Mouse (Mus musculus) heart, embryonic 12.5 days (tissue): Measurements from ENCODE around the gene Dnajb7. TPM values are rescaled to one million over a fixed set of nuclear protein-coding genes. Genes with fewer than 3 reads are reported as not detected.

Experiments used
- ATAC-seq: fragments of 200-750 bp; cut with Nextera tagmentation; 2 replicates; pipeline ENCODE4 v1.8.0; 2017; ENCODE audit warnings: moderate TSS enrichment, moderate library complexity; ENCODE audit not compliant: insufficient number of reproducible peaks, low FRiP score
- H3K27ac ChIP-seq: fragments of 300-500 bp; sonication (generic); 2 replicates; pipeline ENCODE4 v1.5.1; 2016; ENCODE audit warnings: mild to moderate bottlenecking, moderate library complexity; ENCODE audit not compliant: poor library complexity, severe bottlenecking
- H3K27me3 ChIP-seq: fragments of 300-500 bp; sonication (generic); replicated peaks from 2 replicates; pipeline ENCODE4 v1.6.1; 2016; ENCODE audit warnings: mild to moderate bottlenecking, moderate library complexity
- H3K36me3 ChIP-seq: fragments of 300-500 bp; sonication (generic); 2 replicates; pipeline ENCODE4 v1.6.1; 2016; ENCODE audit warnings: mild to moderate bottlenecking, moderate library complexity
- H3K4me1 ChIP-seq: fragments of 300-500 bp; sonication (generic); replicated peaks from 2 replicates; pipeline ENCODE4 v1.6.1; 2016; ENCODE audit warnings: mild to moderate bottlenecking
- H3K4me2 ChIP-seq: fragments of 300-500 bp; sonication (generic); 2 replicates; pipeline ENCODE4 v1.6.1; 2016; ENCODE audit warnings: mild to moderate bottlenecking, moderate library complexity
- H3K4me3 ChIP-seq: fragments of 300-500 bp; sonication (generic); 2 replicates; pipeline ENCODE4 v1.5.1; 2016; ENCODE audit warnings: mild to moderate bottlenecking
- H3K9ac ChIP-seq: fragments of 300-500 bp; sonication (generic); 2 replicates; pipeline ENCODE4 v1.6.1; 2016; ENCODE audit warnings: mild to moderate bottlenecking, moderate library complexity
- H3K9me3 ChIP-seq: fragments of 300-500 bp; sonication (generic); replicated peaks from 2 replicates; pipeline ENCODE4 v1.6.1; 2016; ENCODE audit warnings: mild to moderate bottlenecking, moderate library complexity
- WGBS: fragments of 180-500 bp; shearing (Covaris S2); methylation state at CpG from one replicate; pipeline ENCODE4 v1.1.7; 2016; 5-methylcytosine and 5-hydroxymethylcytosine counted together
- polyA plus RNA-seq: library from polyadenylated mRNA; unstranded; fragments of >200 nt; fragmentation: Nextera tagmentation; extraction: Ambion mirVana; gene quantifications from 2 replicates; pipeline ENCODE4 v1.2.1, GENCODE M21; 2016

Dnajb7 gene
- polyA plus RNA-seq, 1 experiment from 2014 or later, result 1.1 TPM

DNA sequence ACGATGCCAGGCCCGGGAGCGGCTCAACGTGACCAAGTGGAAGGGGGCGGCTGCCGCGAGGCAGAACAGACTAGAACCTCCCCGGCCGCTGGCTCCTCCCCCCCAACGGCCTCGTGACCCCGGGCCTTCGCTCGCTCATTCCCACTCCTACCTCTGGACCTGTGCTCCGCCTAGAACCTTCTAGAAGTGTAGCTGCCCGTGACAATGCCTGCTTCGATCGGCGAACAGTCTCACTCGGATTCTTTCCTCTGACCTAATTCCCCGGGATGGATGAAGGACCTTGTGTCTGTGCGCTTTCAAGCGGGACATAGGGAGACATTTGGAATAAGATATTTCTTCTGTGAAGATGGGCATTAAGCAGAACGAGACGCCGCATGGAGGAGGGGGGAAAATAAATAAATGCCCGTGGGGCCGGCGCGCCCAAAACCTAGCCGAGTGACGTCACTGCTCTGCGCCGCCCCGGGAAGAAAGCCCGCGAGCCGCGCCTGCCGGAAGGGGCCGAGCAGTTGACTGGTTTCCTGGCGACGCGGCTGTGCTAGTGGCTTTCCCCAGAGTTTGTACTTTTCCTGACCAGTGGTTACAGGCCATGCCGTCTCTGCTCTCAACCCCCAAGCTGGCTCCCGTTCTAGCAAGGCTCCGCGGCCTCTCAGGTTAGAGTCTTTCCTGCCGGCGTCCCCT, 8.3 kb downstream of the Dnajb7 start, which contains the start of the genes St13 and Xpnpep3:
TSS of gene St13 (minus strand) at position 440 of the 678 bp plus-strand sequence.
TSS of gene Xpnpep3 (plus strand) at position 501 of the 678 bp plus-strand sequence.
- Histone ChIP-seq H3K4me1 (peaks cover 15% of the 10 kb centered on the region; the same call in 1 of the 2 replicates), H3K27me3 (no peaks in the 10 kb centered on the region), H3K9ac (peak within 1 kb of the TSS; percentile 93), H3K36me3 (peaks cover 11% of the 10 kb centered on the region), H3K27ac (peak within 1 kb of the TSS; percentile 91), H3K4me3 (peak within 1 kb of the TSS; percentile 67), H3K9me3 (no peaks in the 10 kb centered on the region), H3K4me2 (peak within 1 kb of the TSS; percentile 91)
- peak; percentile 100 for ATAC-seq
- WGBS, result under 1% methylated on average over 50 of the region's 50 CpGs

DNA sequence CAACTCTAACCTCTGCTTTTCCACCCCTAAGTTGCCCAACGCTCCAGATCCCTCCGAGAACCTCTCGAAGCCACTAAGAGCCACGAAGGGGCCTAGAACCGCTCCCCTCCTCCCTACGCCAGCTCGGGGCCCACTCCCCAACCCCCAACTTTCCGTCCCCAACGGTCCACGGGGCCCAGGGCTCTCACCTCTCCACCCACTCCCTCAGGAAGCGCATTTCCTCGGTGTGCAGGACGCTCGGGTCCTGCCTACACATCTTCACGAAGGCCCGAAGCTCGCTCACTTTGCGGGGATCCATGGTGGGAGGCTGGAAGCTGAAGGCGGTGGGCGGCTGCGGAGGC, 8.8 kb downstream of the Dnajb7 start:
- peaks cover 11% of the 10 kb centered on the region for H3K36me3 ChIP-seq

DNA sequence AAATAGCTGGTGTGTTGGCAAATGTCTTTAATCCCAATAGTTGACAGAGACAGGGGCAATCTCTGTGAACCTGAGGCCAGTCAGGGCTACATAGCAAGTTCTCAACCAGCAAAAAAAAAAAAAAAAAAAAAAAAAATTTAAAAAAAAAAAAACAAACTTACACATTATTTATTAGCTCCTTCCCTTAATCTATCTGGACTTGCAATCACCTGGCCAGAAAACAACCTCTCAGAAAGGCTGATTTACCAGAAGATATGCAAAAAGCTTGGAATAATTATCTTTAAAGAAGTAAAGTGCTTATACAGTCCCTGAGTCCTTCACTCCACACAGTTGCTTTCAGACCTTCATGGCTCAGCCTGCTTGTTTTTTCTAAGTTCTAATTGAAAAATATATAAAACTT, 9.9 kb downstream of the Dnajb7 start:
- Histone ChIP-seq H3K36me3 (peaks cover 11% of the 10 kb centered on the region), H3K27ac (no peak overlapping the region), H3K9ac (no peak overlapping the region), H3K4me1 (peaks cover 15% of the 10 kb centered on the region; the same call in 1 of the 2 replicates), H3K27me3 (no peaks in the 10 kb centered on the region), H3K9me3 (no peaks in the 10 kb centered on the region), H3K4me2 (peak overlapping the region; percentile 91), H3K4me3 (peak overlapping the region; percentile 67)
- no peak for ATAC-seq

More for the DNA sequence above, 8.8 kb downstream of the Dnajb7 start:
- Histone ChIP-seq H3K4me2 (peak overlapping the region; percentile 91), H3K4me1 (peaks cover 15% of the 10 kb centered on the region; the same call in 1 of the 2 replicates), H3K27ac (peak overlapping the region; percentile 91), H3K27me3 (no peaks in the 10 kb centered on the region), H3K4me3 (peak overlapping the region; percentile 67), H3K9me3 (no peaks in the 10 kb centered on the region), H3K9ac (peak overlapping the region; percentile 82)
- 0% methylated on average over 21 of the region's 21 CpGs for WGBS
- ATAC-seq, result no peak; the same call in 1 of the 2 replicates

GRCm38 (mm10) chr15:81394211-81394915, 13.7 kb downstream of the Dnajb7 start:
- no peaks in the 10 kb centered on the region for H3K27me3 ChIP-seq
- peaks cover 5% of the 10 kb centered on the region; the same call in 1 of the 2 replicates for H3K4me1 ChIP-seq
- H3K9me3 ChIP-seq, result no peaks in the 10 kb centered on the region
- H3K36me3 ChIP-seq, result peaks cover 28% of the 10 kb centered on the region
- H3K4me2 ChIP-seq, result no peak overlapping the region
- H3K9ac ChIP-seq, result no peak overlapping the region
- no peak overlapping the region for H3K27ac ChIP-seq
- no peak for ATAC-seq
- no peak overlapping the region for H3K4me3 ChIP-seq
- WGBS, result 88% methylated on average over 8 of the region's 8 CpGs

DNA sequence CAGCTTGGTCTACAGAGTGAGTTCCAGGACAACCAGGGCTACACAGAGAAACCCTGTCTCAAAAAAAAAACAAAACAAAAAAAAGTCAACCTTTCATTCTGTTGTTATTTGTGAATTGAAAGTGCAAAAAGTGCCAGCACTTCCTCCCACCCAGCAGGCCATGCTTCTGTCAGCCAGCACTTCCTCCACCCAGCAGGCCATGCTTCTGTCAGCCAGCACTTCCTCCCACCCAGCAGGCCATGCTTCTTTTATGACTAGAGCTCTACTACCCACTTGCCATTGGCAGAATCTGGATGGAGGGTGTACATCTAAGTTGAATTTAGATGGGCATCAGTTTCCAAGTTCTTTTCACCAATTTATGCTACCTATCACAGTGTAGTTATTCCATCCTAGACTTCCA, 15.1 kb downstream of the Dnajb7 start:
- Histone ChIP-seq H3K9me3 (no peaks in the 10 kb centered on the region), H3K4me2 (no peak overlapping the region), H3K27ac (no peak overlapping the region), H3K36me3 (peaks cover 40% of the 10 kb centered on the region), H3K4me3 (no peak overlapping the region), H3K9ac (no peak overlapping the region), H3K27me3 (no peaks in the 10 kb centered on the region), H3K4me1 (peaks cover 5% of the 10 kb centered on the region; the same call in 1 of the 2 replicates)
- no peak for ATAC-seq

GRCm38 (mm10) chr15:81386327-81386726, 21.8 kb downstream of the Dnajb7 start:
- Histone ChIP-seq H3K4me1 (no peaks in the 10 kb centered on the region), H3K9ac (no peak overlapping the region), H3K27ac (no peak overlapping the region), H3K4me2 (no peak overlapping the region), H3K9me3 (no peaks in the 10 kb centered on the region), H3K36me3 (peaks cover 78% of the 10 kb centered on the region), H3K4me3 (no peak overlapping the region), H3K27me3 (no peaks in the 10 kb centered on the region)
- no peak for ATAC-seq
- 91% methylated on average over 5 of the region's 5 CpGs for WGBS

GRCm38 (mm10) chr15:81378845-81379244, 29.3 kb downstream of the Dnajb7 start:
- no peaks in the 10 kb centered on the region for H3K4me1 ChIP-seq
- no peak overlapping the region for H3K27ac ChIP-seq
- H3K9ac ChIP-seq, result no peak overlapping the region
- no peaks in the 10 kb centered on the region for H3K9me3 ChIP-seq
- WGBS, result 85% methylated on average over 2 of the region's 2 CpGs
- no peak for ATAC-seq
- H3K36me3 ChIP-seq, result peaks cover 63% of the 10 kb centered on the region
- no peak overlapping the region for H3K4me2 ChIP-seq
- no peaks in the 10 kb centered on the region for H3K27me3 ChIP-seq
- no peak overlapping the region for H3K4me3 ChIP-seq

DNA sequence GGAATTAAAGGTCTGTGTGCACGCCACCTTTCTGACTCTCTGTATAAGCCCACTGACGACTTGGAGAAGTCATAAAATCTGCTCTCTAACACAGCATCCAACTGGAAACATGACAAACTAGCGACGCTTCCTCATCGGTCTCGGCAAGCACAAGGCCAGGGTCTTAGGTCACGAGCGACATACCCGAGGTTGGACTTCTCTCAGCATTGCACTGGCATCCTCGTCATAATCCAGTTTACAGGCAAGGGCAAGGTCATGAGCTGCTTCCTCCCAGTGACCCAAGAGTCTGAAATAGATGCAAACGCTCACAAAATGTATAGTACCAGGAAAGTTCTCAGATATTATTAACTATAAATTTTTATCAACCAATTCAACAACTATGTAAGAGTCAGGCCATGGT, 33.5 kb downstream of the Dnajb7 start:
- WGBS, result 94% methylated on average over 11 of the region's 11 CpGs
- no peaks in the 10 kb centered on the region for H3K9me3 ChIP-seq
- no peaks in the 10 kb centered on the region for H3K4me1 ChIP-seq
- H3K36me3 ChIP-seq, result peaks cover 72% of the 10 kb centered on the region
- H3K27ac ChIP-seq, result no peak overlapping the region
- no peak overlapping the region for H3K4me2 ChIP-seq
- ATAC-seq, result no peak
- no peak overlapping the region for H3K9ac ChIP-seq
- H3K4me3 ChIP-seq, result no peak overlapping the region
- no peaks in the 10 kb centered on the region for H3K27me3 ChIP-seq

- Histone ChIP-seq H3K4me1 (no peaks in the 10 kb centered on the region), H3K36me3 (peaks cover 77% of the 10 kb centered on the region), H3K9ac (no peak overlapping the region), H3K27ac (no peak overlapping the region), H3K4me2 (no peak overlapping the region), H3K9me3 (no peaks in the 10 kb centered on the region), H3K4me3 (no peak overlapping the region), H3K27me3 (no peaks in the 10 kb centered on the region)
- ATAC-seq, result no peak
- WGBS, result 86% methylated on average over 1 of the region's 1 CpGs
Observed at GRCm38 (mm10) chr15:81370356-81370755, 37.7 kb downstream of the Dnajb7 start.

GRCm38 (mm10) chr15:81368601-81369000, 39.5 kb downstream of the Dnajb7 start:
- 90% methylated on average over 1 of the region's 1 CpGs for WGBS
- peaks cover 78% of the 10 kb centered on the region for H3K36me3 ChIP-seq
- no peaks in the 10 kb centered on the region for H3K27me3 ChIP-seq
- H3K27ac ChIP-seq, result no peak overlapping the region
- ATAC-seq, result no peak
- no peaks in the 10 kb centered on the region for H3K9me3 ChIP-seq
- H3K4me1 ChIP-seq, result no peaks in the 10 kb centered on the region
- no peak overlapping the region for H3K4me3 ChIP-seq
- H3K4me2 ChIP-seq, result no peak overlapping the region
- H3K9ac ChIP-seq, result no peak overlapping the region

DNA sequence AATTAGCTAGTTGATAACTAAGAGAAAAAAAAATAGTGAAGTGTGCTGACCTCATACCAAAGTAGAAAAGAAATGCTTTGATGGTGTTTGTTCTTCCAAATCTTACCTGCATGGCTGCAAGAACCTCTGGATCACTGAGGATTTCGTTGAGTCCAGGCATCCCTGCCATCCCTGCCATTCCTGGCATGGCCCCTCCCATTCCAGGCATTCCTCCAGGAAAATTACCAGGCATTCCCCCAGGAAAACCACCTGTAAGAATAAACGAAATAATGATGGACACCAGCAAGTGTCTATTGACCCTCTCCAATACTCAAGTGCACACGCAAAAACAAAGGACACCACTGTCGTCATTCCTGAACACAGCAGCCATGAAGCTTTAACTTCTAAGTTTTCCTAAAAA, 41.9 kb downstream of the Dnajb7 start:
- WGBS, result 80% methylated on average over 4 of the region's 4 CpGs
- Histone ChIP-seq H3K36me3 (peaks cover 67% of the 10 kb centered on the region), H3K4me3 (no peak overlapping the region)

More for the DNA sequence above, 41.9 kb downstream of the Dnajb7 start:
- Histone ChIP-seq H3K9me3 (no peaks in the 10 kb centered on the region), H3K4me1 (peaks cover 5% of the 10 kb centered on the region), H3K27ac (no peak overlapping the region), H3K4me2 (no peak overlapping the region), H3K9ac (no peak overlapping the region), H3K27me3 (no peaks in the 10 kb centered on the region)
- ATAC-seq, result no peak
